Mouse (Mus musculus): ENCODE measurements around the gene Dpm3. TPM values are rescaled to one million over a fixed set of nuclear protein-coding genes. Genes with fewer than 3 reads are reported as not detected.

Dpm3 gene
- total and polyA plus RNA-seq, 3 experiments, result 13.5 to 178 (median 47.7) TPM

DNA sequence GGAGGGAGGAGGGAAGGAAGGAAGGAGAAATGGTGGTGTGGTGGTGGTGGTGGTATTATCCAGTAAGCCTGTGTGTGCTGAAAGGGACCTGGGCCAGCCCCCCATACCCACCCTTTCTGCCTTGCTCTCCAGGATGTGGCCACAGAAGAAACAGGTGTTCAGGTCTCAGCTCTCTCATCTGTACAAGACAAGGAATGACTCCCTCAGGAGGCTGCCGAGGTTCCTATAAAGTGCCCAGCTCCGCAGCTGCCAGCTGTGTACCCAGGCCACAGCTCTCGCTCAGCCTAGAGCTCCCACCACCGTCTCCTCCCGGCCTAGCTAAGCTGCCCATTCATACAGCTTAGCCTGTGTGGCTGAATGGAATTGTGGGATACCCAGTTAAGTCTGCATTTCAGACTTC, 33.1 kb downstream of the Dpm3 start:
- no peaks in the 10 kb centered on the region for H3K9me3 ChIP-seq (replicated peaks)
- ATAC-seq (ENCODE audit: extremely low read depth, insufficient number of reproducible peaks, low FRiP score, poor library complexity, severe bottlenecking) (no peak), DNase-seq (ENCODE audit: low spot score) (no peak)
- H3K4me1 ChIP-seq (ENCODE audit: insufficient read depth, low read depth, low read length), result no peaks in the 10 kb centered on the region
- TF ChIP-seq GATA2 (IDR thresholded peaks at IDR 0.05; ENCODE audit: borderline replicate concordance, low read depth, low read length), result no peak
- TF ChIP-seq TAL1 (conservative IDR thresholded peaks at IDR 0.05; ENCODE audit: low read depth, low read length), result no peak
- TF ChIP-seq POLR2AphosphoS5 (IDR thresholded peaks at IDR 0.05; ENCODE audit: insufficient replicate concordance, low read depth, low read length), result no peak
- no peak for TF ChIP-seq GATA1 (IDR thresholded peaks at IDR 0.05; ENCODE audit: borderline replicate concordance, low read length)
- no peak for TF ChIP-seq CTCF (IDR thresholded peaks at IDR 0.05; ENCODE audit: low read depth, low read length)
- no peak overlapping the region for H3K4me3 ChIP-seq (ENCODE audit: low read depth, low read length)
- H3K36me3 ChIP-seq (replicated peaks), result no peaks in the 10 kb centered on the region
- peaks cover 64% of the 10 kb centered on the region for H3K27me3 ChIP-seq (ENCODE audit: insufficient read depth, low read length)

- ATAC-seq (ENCODE audit: extremely low read depth, insufficient number of reproducible peaks, low FRiP score, poor library complexity, severe bottlenecking), result no peak
- no peaks in the 10 kb centered on the region for H3K4me1 ChIP-seq (ENCODE audit: insufficient read depth, low read depth, low read length)
- H3K9me3 ChIP-seq (replicated peaks), result no peaks in the 10 kb centered on the region
Observed at GRCm38 (mm10) chr3:89293247-89293918, 34.2 kb downstream of the Dpm3 start.

DNA sequence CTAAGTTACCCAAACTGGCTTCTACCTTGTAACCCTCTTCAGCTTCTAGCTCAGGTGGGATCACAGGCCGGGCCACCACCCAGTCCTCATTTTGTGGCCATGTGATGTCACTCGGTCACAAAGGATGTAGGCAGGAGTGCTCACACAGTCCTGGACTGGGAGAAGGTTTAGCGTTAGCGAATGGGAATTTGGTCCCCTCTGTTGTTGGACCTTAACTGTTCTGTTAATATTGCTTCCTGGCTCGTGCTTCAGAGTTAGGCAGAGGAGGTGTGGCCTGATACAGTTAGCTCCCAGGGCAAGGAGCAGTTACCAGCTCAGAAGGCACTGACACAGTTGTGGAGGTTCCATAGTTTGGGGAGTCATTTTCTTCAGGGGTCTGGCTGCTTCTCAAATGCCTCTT, 35.0 kb downstream of the Dpm3 start:
- Histone ChIP-seq H3K4me3 (ENCODE audit: low read depth, low read length) (no peak overlapping the region), H3K9me3 (replicated peaks) (no peaks in the 10 kb centered on the region), H3K4me1 (ENCODE audit: insufficient read depth, low read depth, low read length) (no peaks in the 10 kb centered on the region), H3K36me3 (replicated peaks) (no peaks in the 10 kb centered on the region), H3K27me3 (ENCODE audit: insufficient read depth, low read length) (peaks cover 52% of the 10 kb centered on the region)
- no peak for DNase-seq (ENCODE audit: low spot score)
- no peak for ATAC-seq (ENCODE audit: extremely low read depth, insufficient number of reproducible peaks, low FRiP score, poor library complexity, severe bottlenecking)
- no peak for TF ChIP-seq POLR2AphosphoS5 (IDR thresholded peaks at IDR 0.05; ENCODE audit: insufficient replicate concordance, low read depth, low read length)
- TF ChIP-seq CTCF (IDR thresholded peaks at IDR 0.05; ENCODE audit: low read depth, low read length), result no peak
- no peak for TF ChIP-seq GATA1 (IDR thresholded peaks at IDR 0.05; ENCODE audit: borderline replicate concordance, low read length)
- no peak for TF ChIP-seq GATA2 (IDR thresholded peaks at IDR 0.05; ENCODE audit: borderline replicate concordance, low read depth, low read length)
- no peak for TF ChIP-seq TAL1 (conservative IDR thresholded peaks at IDR 0.05; ENCODE audit: low read depth, low read length)

More at GRCm38 (mm10) chr3:89293247-89293918, 34.2 kb downstream of the Dpm3 start:
- peaks cover 56% of the 10 kb centered on the region for H3K27me3 ChIP-seq (ENCODE audit: insufficient read depth, low read length)
- TF ChIP-seq TAL1 (conservative IDR thresholded peaks at IDR 0.05; ENCODE audit: low read depth, low read length) (no peak), GATA2 (IDR thresholded peaks at IDR 0.05; ENCODE audit: borderline replicate concordance, low read depth, low read length) (no peak), POLR2AphosphoS5 (IDR thresholded peaks at IDR 0.05; ENCODE audit: insufficient replicate concordance, low read depth, low read length) (no peak), GATA1 (IDR thresholded peaks at IDR 0.05; ENCODE audit: borderline replicate concordance, low read length) (no peak), CTCF (IDR thresholded peaks at IDR 0.05; ENCODE audit: low read depth, low read length) (no peak)
- H3K36me3 ChIP-seq (replicated peaks), result no peaks in the 10 kb centered on the region
- no peak overlapping the region for H3K4me3 ChIP-seq (ENCODE audit: low read depth, low read length)
- DNase-seq (ENCODE audit: low spot score), result no peak

- peaks cover 57% of the 10 kb centered on the region for H3K27me3 ChIP-seq (ENCODE audit: insufficient read depth, low read length)
- H3K9me3 ChIP-seq (replicated peaks), result no peaks in the 10 kb centered on the region
- no peak for ATAC-seq (ENCODE audit: extremely low read depth, insufficient number of reproducible peaks, low FRiP score, poor library complexity, severe bottlenecking)
- H3K36me3 ChIP-seq (replicated peaks), result no peaks in the 10 kb centered on the region
- TF ChIP-seq CTCF (IDR thresholded peaks at IDR 0.05; ENCODE audit: low read depth, low read length), result no peak
- TF ChIP-seq GATA2 (IDR thresholded peaks at IDR 0.05; ENCODE audit: borderline replicate concordance, low read depth, low read length), result no peak
- no peak for TF ChIP-seq POLR2AphosphoS5 (IDR thresholded peaks at IDR 0.05; ENCODE audit: insufficient replicate concordance, low read depth, low read length)
- no peak for TF ChIP-seq GATA1 (IDR thresholded peaks at IDR 0.05; ENCODE audit: borderline replicate concordance, low read length)
- TF ChIP-seq TAL1 (conservative IDR thresholded peaks at IDR 0.05; ENCODE audit: low read depth, low read length), result no peak
- no peaks in the 10 kb centered on the region for H3K4me1 ChIP-seq (ENCODE audit: insufficient read depth, low read depth, low read length)
- H3K4me3 ChIP-seq (ENCODE audit: low read depth, low read length), result no peak overlapping the region
- DNase-seq (ENCODE audit: low spot score), result no peak
Observed at GRCm38 (mm10) chr3:89295685-89296230, 36.6 kb downstream of the Dpm3 start.

GRCm38 (mm10) chr3:89296761-89297396, 37.7 kb downstream of the Dpm3 start:
- ATAC-seq (ENCODE audit: extremely low read depth, insufficient number of reproducible peaks, low FRiP score, poor library complexity, severe bottlenecking) (no peak), DNase-seq (ENCODE audit: low spot score) (no peak)
- H3K36me3 ChIP-seq (replicated peaks), result no peaks in the 10 kb centered on the region
- no peak for TF ChIP-seq TAL1 (conservative IDR thresholded peaks at IDR 0.05; ENCODE audit: low read depth, low read length)
- TF ChIP-seq POLR2AphosphoS5 (IDR thresholded peaks at IDR 0.05; ENCODE audit: insufficient replicate concordance, low read depth, low read length), result no peak
- no peak for TF ChIP-seq GATA1 (IDR thresholded peaks at IDR 0.05; ENCODE audit: borderline replicate concordance, low read length)
- no peak for TF ChIP-seq CTCF (IDR thresholded peaks at IDR 0.05; ENCODE audit: low read depth, low read length)
- no peak for TF ChIP-seq GATA2 (IDR thresholded peaks at IDR 0.05; ENCODE audit: borderline replicate concordance, low read depth, low read length)
- peaks cover 53% of the 10 kb centered on the region for H3K27me3 ChIP-seq (ENCODE audit: insufficient read depth, low read length)
- no peak overlapping the region for H3K4me3 ChIP-seq (ENCODE audit: low read depth, low read length)
- H3K4me1 ChIP-seq (ENCODE audit: insufficient read depth, low read depth, low read length), result no peaks in the 10 kb centered on the region
- H3K9me3 ChIP-seq (replicated peaks), result no peaks in the 10 kb centered on the region

- DNase-seq (ENCODE audit: low spot score), result no peak
- Histone ChIP-seq H3K4me3 (ENCODE audit: low read depth, low read length) (no peak overlapping the region), H3K27me3 (ENCODE audit: insufficient read depth, low read length) (peaks cover 39% of the 10 kb centered on the region), H3K36me3 (replicated peaks) (no peaks in the 10 kb centered on the region), H3K4me1 (ENCODE audit: insufficient read depth, low read depth, low read length) (no peaks in the 10 kb centered on the region), H3K9me3 (replicated peaks) (no peaks in the 10 kb centered on the region)
- TF ChIP-seq GATA2 (IDR thresholded peaks at IDR 0.05; ENCODE audit: borderline replicate concordance, low read depth, low read length), result no peak
- no peak for TF ChIP-seq CTCF (IDR thresholded peaks at IDR 0.05; ENCODE audit: low read depth, low read length)
- no peak for TF ChIP-seq TAL1 (conservative IDR thresholded peaks at IDR 0.05; ENCODE audit: low read depth, low read length)
- no peak for TF ChIP-seq GATA1 (IDR thresholded peaks at IDR 0.05; ENCODE audit: borderline replicate concordance, low read length)
- no peak for TF ChIP-seq POLR2AphosphoS5 (IDR thresholded peaks at IDR 0.05; ENCODE audit: insufficient replicate concordance, low read depth, low read length)
- no peak for ATAC-seq (ENCODE audit: extremely low read depth, insufficient number of reproducible peaks, low FRiP score, poor library complexity, severe bottlenecking)
Observed at GRCm38 (mm10) chr3:89298908-89299307, 39.8 kb downstream of the Dpm3 start.
